Mouse (Mus musculus) lung, postnatal 0 days (tissue): ENCODE results near the gene Hoxb8.

Experiments
- CTCF ChIP-seq: IDR thresholded peaks from 2 replicates; pipeline ENCODE4 v1.5.1; 2016; ENCODE audit warnings: antibody characterized with exemption, mild to moderate bottlenecking
- EP300 ChIP-seq: IDR thresholded peaks from 2 replicates; pipeline ENCODE4 v1.6.1; 2016; ENCODE audit warnings: antibody characterized with exemption, mild to moderate bottlenecking, control low read depth

DNA sequence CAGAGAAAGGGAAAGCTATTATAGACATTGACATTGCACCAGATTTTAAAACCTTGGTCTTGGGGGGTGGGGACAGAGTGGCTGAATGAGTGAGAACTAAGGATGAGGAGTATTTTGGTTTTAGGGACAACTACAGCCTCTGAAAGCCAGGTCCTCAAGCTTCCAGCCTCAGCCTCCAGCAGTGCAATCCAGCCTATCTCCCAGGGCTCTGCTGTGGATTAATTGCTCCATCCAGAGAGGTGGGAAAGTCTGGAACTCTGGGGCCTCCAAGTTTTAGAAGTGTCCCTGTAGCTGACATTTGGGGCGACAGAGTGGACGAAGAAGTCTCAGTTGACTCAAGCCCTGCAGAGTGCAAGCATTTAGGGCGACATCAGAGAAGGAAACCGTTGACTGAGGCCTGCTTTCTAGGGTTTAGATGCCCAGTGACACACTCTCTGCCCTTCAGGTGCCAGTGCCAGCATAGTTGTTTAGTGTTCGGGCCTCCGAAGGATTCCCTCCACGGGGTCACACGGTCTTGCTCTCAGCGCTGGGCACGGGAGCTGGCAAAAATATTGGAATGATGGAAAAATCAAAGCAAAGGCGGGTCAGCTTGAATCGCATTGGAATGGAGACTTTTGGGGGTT lies 32.2 kb downstream of the Hoxb8 start:
- TF ChIP-seq CTCF (no peak), EP300 (no peak)
